Mouse (Mus musculus) MEL (cell line): ENCODE results near the gene Ccdc33. TPM values are rescaled to one million over a fixed set of nuclear protein-coding genes. Genes with fewer than 3 reads are reported as not detected.

ENCODE experiments used
- DNase-seq: peaks from one replicate; pipeline ENCODE4 v3.0.0; 2011; ENCODE audit warnings: low read depth, low spot score
- H3K27ac ChIP-seq: 2 replicates; pipeline ENCODE4 v1.5.1; 2012; ENCODE audit warnings: low read depth, mild to moderate bottlenecking, control low read depth, low read length, moderate library complexity; ENCODE audit not compliant: control insufficient read depth
- H3K27me3 ChIP-seq, 2 experiments: fragments of 150-350 bp in 1 of 2; sonication (generic) in 1 of 2; 2 replicates each; pipeline ENCODE4 v1.6.1; 2012; ENCODE audit warnings: low read length in 2 of 2, mild to moderate bottlenecking in 2 of 2, improper control_type of control experiment in 1 of 2, moderate library complexity in 1 of 2; ENCODE audit not compliant: insufficient read depth in 2 of 2, control insufficient read depth in 1 of 2
- H3K36me3 ChIP-seq, 2 experiments: 2 replicates each; pipeline ENCODE4 v1.6.1; 2012 to 2014; ENCODE audit warnings: low read length in 2 of 2, improper control_type of control experiment in 1 of 2, inconsistent platforms in 1 of 2, mild to moderate bottlenecking in 1 of 2; ENCODE audit not compliant: insufficient read depth in 2 of 2, control insufficient read depth in 1 of 2
- H3K4me1 ChIP-seq, 2 experiments: fragments of 150-350 bp in 1 of 2; sonication (generic) in 1 of 2; 2 replicates each; pipeline ENCODE4 v1.6.1; 2012; ENCODE audit warnings: low read length in 2 of 2, improper control_type of control experiment in 1 of 2, mild to moderate bottlenecking in 1 of 2; ENCODE audit not compliant: insufficient read depth in 2 of 2, control insufficient read depth in 1 of 2
- H3K4me3 ChIP-seq, 2 experiments: fragments of 150-350 bp in 1 of 2; sonication (generic) in 1 of 2; 2 replicates each; pipeline ENCODE4 v1.5.1; 2012; ENCODE audit warnings: low read depth in 2 of 2, low read length in 2 of 2, mild to moderate bottlenecking in 2 of 2, moderate library complexity in 2 of 2, control low read depth in 1 of 2, improper control_type of control experiment in 1 of 2; ENCODE audit not compliant: control insufficient read depth in 1 of 2, insufficient read depth in 1 of 2
- H3K79me2 ChIP-seq: 2 replicates; pipeline ENCODE4 v1.6.1; 2012; ENCODE audit warnings: mild to moderate bottlenecking, low read length, moderate library complexity; ENCODE audit not compliant: control insufficient read depth, poor library complexity, insufficient read depth
- H3K9ac ChIP-seq: 2 replicates; pipeline ENCODE4 v1.6.1; 2012; ENCODE audit warnings: low read depth, mild to moderate bottlenecking, control low read depth, low read length, moderate library complexity; ENCODE audit not compliant: control insufficient read depth, poor library complexity, severe bottlenecking
- H3K9me3 ChIP-seq: fragments of 150-350 bp; sonication (generic); replicated peaks from 2 replicates; pipeline ENCODE4 v1.6.1; 2012; ENCODE audit warnings: mild to moderate bottlenecking, low read length, improper control_type of control experiment, moderate library complexity; ENCODE audit not compliant: insufficient read depth
- CHD2 ChIP-seq: IDR thresholded peaks from 2 replicates; pipeline ENCODE4 v1.6.1; 2011; ENCODE audit warnings: low read length, improper control_type of control experiment
- CTCF ChIP-seq, 3 experiments: IDR thresholded peaks in 2 of 3; conservative IDR thresholded peaks in 1 of 3; 2 replicates each; pipeline ENCODE4 v1.5.1; 2011 to 2012; ENCODE audit warnings: low read length in 3 of 3, low read depth in 2 of 3, mild to moderate bottlenecking in 2 of 3, improper control_type of control experiment in 1 of 3, inconsistent platforms in 1 of 3, mixed read lengths in 1 of 3, moderate library complexity in 1 of 3; ENCODE audit not compliant: control insufficient read depth in 1 of 3, insufficient read depth in 1 of 3, poor library complexity in 1 of 3, severe bottlenecking in 1 of 3
- E2F4 ChIP-seq: IDR thresholded peaks from 2 replicates; pipeline ENCODE4 v1.6.1; 2011; ENCODE audit warnings: low read depth, low read length, improper control_type of control experiment, borderline replicate concordance
- ETS1 ChIP-seq: IDR thresholded peaks from 2 replicates; pipeline ENCODE4 v1.6.1; 2012; ENCODE audit warnings: low read depth, mild to moderate bottlenecking, inconsistent platforms, low read length, improper control_type of control experiment, moderate library complexity
- KAT2A ChIP-seq: conservative IDR thresholded peaks from 2 replicates; pipeline ENCODE4 v1.6.1; 2012; ENCODE audit warnings: low read depth, low read length, improper control_type of control experiment, inconsistent platforms
- MAFK ChIP-seq: IDR thresholded peaks from 2 replicates; pipeline ENCODE4 v1.6.1; 2011; ENCODE audit warnings: low read depth, mild to moderate bottlenecking, low read length, improper control_type of control experiment, borderline replicate concordance
- MEF2A ChIP-seq: IDR thresholded peaks from 2 replicates; pipeline ENCODE4 v1.6.1; 2014; ENCODE audit warnings: low read depth, mild to moderate bottlenecking, inconsistent platforms, low read length, improper control_type of control experiment; ENCODE audit not compliant: poor library complexity, insufficient replicate concordance, severe bottlenecking; ENCODE audit errors: extremely low read depth
- MXI1 ChIP-seq: IDR thresholded peaks from 2 replicates; pipeline ENCODE4 v1.6.1; 2011; ENCODE audit warnings: mild to moderate bottlenecking, low read depth, low read length, improper control_type of control experiment
- MYB ChIP-seq: IDR thresholded peaks from 2 replicates; pipeline ENCODE4 v1.6.1; 2011; ENCODE audit warnings: mild to moderate bottlenecking, low read depth, low read length, improper control_type of control experiment
- MYC ChIP-seq: IDR thresholded peaks from 2 replicates; pipeline ENCODE4 v1.6.1; 2011; ENCODE audit warnings: low read depth, mild to moderate bottlenecking, low read length, improper control_type of control experiment, moderate library complexity
- NELFE ChIP-seq: IDR thresholded peaks from 2 replicates; pipeline ENCODE4 v1.6.1; 2011; ENCODE audit warnings: low read depth, low read length, improper control_type of control experiment
- NRF1 ChIP-seq: IDR thresholded peaks from 2 replicates; pipeline ENCODE4 v1.6.1; 2014; ENCODE audit warnings: low read depth, mild to moderate bottlenecking, inconsistent platforms, low read length, improper control_type of control experiment, moderate library complexity; ENCODE audit not compliant: poor library complexity, insufficient read depth, severe bottlenecking
- POLR2A ChIP-seq, 2 experiments: IDR thresholded peaks; 2 replicates each; pipeline ENCODE4 v1.6.1; 2011 to 2012; ENCODE audit warnings: low read length in 2 of 2, mild to moderate bottlenecking in 2 of 2, control low read depth in 1 of 2, improper control_type of control experiment in 1 of 2, low read depth in 1 of 2, moderate library complexity in 1 of 2; ENCODE audit not compliant: control insufficient read depth in 1 of 2, insufficient read depth in 1 of 2, poor library complexity in 1 of 2
- RAD21 ChIP-seq: IDR thresholded peaks from 2 replicates; pipeline ENCODE4 v1.6.1; 2011; ENCODE audit warnings: mild to moderate bottlenecking, low read depth, low read length, improper control_type of control experiment
- SIN3A ChIP-seq: IDR thresholded peaks from 2 replicates; pipeline ENCODE4 v1.6.1; 2012; ENCODE audit warnings: low read length, improper control_type of control experiment, inconsistent platforms
- TCF12 ChIP-seq: IDR thresholded peaks from 2 replicates; pipeline ENCODE4 v1.6.1; 2014; ENCODE audit warnings: low read depth, mild to moderate bottlenecking, inconsistent platforms, low read length, improper control_type of control experiment, moderate library complexity
- USF1 ChIP-seq: IDR thresholded peaks from 2 replicates; pipeline ENCODE4 v1.6.1; 2014; ENCODE audit warnings: low read depth, mild to moderate bottlenecking, inconsistent platforms, low read length, improper control_type of control experiment, moderate library complexity
- ZC3H11A ChIP-seq: IDR thresholded peaks from 2 replicates; pipeline ENCODE4 v1.6.1; 2012; ENCODE audit warnings: low read depth, mild to moderate bottlenecking, inconsistent platforms, low read length, improper control_type of control experiment
- ZKSCAN1 ChIP-seq: IDR thresholded peaks from 2 replicates; pipeline ENCODE4 v1.6.1; 2012; ENCODE audit warnings: low read depth, mild to moderate bottlenecking, inconsistent platforms, low read length, improper control_type of control experiment, moderate library complexity
- ZMIZ1 ChIP-seq: IDR thresholded peaks from 2 replicates; pipeline ENCODE4 v1.6.1; 2012; ENCODE audit warnings: low read depth, mild to moderate bottlenecking, inconsistent platforms, low read length, improper control_type of control experiment, moderate library complexity
- ZNF384 ChIP-seq: IDR thresholded peaks from 2 replicates; pipeline ENCODE4 v1.6.1; 2012; ENCODE audit warnings: low read depth, mild to moderate bottlenecking, inconsistent platforms, low read length, improper control_type of control experiment
- polyA plus RNA-seq, 2 experiments: library from polyadenylated mRNA; stranded (reverse) in 1 of 2; unstranded in 1 of 2; fragments of >175 nt in 1 of 2; fragments of >200 nt in 1 of 2; gene quantifications; 2 replicates each; pipeline versions ENCODE4 v1.2.1 to v1.2.4; 2012; ENCODE audit warnings: low replicate concordance in 2 of 2, low read depth in 1 of 2; ENCODE audit not compliant: insufficient read length in 2 of 2, insufficient read depth in 1 of 2, missing spikeins in 1 of 2
- total RNA-seq: library from RNA; depleted of rRNA; stranded (reverse); fragments of 300-350 nt; gene quantifications from 2 replicates; pipeline ENCODE4 v1.2.3, GENCODE M21; 2012

Ccdc33 gene
- total and polyA plus RNA-seq, 3 experiments = not detected

DNA sequence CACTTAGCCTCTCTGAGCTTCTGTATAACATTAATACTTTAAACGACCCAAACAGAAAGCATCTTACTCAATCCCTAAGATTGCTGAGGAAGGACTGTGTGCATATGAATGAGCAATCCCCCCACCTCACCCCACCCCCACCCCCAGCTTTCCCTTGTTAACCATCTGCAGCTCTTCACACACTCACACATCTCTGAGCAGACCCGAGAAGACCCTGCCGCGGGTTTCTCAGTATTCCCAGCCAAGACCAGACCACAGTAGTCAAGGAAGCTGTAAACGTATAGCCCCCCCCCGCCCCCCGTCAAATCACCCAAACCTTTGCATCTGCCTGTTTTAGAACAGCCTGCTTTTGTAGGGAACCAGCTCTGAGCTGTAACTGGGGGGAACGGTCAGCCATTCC lies 34.0 kb downstream of the Ccdc33 start:
- no peak for DNase-seq
- peaks cover 0 to 11% of the 10 kb centered on the region in 2 experiments; a peak in 3 of 4 replicates for H3K27me3 ChIP-seq

DNA sequence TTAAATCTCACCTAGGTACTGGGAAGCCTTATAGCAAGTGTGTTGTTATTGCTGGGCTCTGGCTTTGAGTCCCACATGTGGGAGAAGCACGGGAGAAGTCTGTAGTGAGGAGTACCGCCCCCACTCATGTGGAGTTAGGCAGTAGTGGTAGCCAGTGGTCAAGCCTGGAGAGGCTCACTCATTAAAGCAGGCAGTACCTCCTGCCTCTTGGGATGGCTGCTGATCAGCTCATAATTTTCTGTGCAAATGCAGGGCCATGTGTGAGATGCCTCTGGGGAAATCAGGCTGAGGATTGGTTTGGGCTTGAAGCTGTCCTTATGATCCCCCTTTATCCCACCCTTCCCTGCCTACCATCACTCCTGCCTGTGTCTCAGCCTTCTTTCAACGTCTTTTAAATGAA lies 44.1 kb downstream of the Ccdc33 start:
- Histone ChIP-seq H3K79me2 (no peaks in the 10 kb centered on the region), H3K9ac (no peak overlapping the region), H3K9me3 (no peaks in the 10 kb centered on the region), H3K4me1 (no peaks in the 10 kb centered on the region), H3K36me3 (no peaks in the 10 kb centered on the region), H3K27ac (no peak overlapping the region), H3K4me3 (no peak overlapping the region), H3K27me3 (peaks cover 4 to 14% of the 10 kb centered on the region in 2 experiments)
- DNase-seq = no peak
- TF ChIP-seq CTCF (IDR thresholded peaks at IDR 0.05 in 2 of 3, conservative IDR thresholded peaks at IDR 0.05 in 1 of 3; ENCODE audit: control insufficient read depth in 1 of 3, insufficient read depth in 1 of 3, low read depth in 2 of 3, low read length in 3 of 3, poor library complexity in 1 of 3, severe bottlenecking in 1 of 3) = no peak
- TF ChIP-seq SIN3A = no peak
- no peak for TF ChIP-seq ZKSCAN1

More for the DNA sequence above, 34.0 kb downstream of the Ccdc33 start:
- Histone ChIP-seq H3K27ac (no peak overlapping the region), H3K9ac (no peak overlapping the region), H3K9me3 (no peaks in the 10 kb centered on the region), H3K79me2 (no peaks in the 10 kb centered on the region), H3K36me3 (no peaks in the 10 kb centered on the region), H3K4me1 (no peaks in the 10 kb centered on the region), H3K4me3 (no peak overlapping the region)
- no peak for TF ChIP-seq CHD2
- no peak for TF ChIP-seq MYC
- TF ChIP-seq NRF1 = no peak
- no peak for TF ChIP-seq MXI1
- TF ChIP-seq MAFK = no peak
- no peak for TF ChIP-seq POLR2A (IDR thresholded peaks at IDR 0.05; ENCODE audit: control insufficient read depth in 1 of 2, insufficient read depth in 1 of 2, low read depth in 1 of 2, low read length in 2 of 2, poor library complexity in 1 of 2)
- TF ChIP-seq ZMIZ1 = no peak
- TF ChIP-seq ZKSCAN1 = no peak
- no peak for TF ChIP-seq TCF12
- TF ChIP-seq RAD21 = no peak
- no peak for TF ChIP-seq MEF2A
- TF ChIP-seq NELFE = no peak
- TF ChIP-seq KAT2A = no peak
- no peak for TF ChIP-seq ETS1
- no peak for TF ChIP-seq ZC3H11A
- TF ChIP-seq MYB = no peak
- no peak for TF ChIP-seq USF1
- no peak for TF ChIP-seq ZNF384
- TF ChIP-seq E2F4 = no peak
